Mouse (Mus musculus) heart, postnatal 36 days (tissue): ENCODE measurements around the gene Rassf10. TPM values are rescaled to one million over a fixed set of nuclear protein-coding genes. Genes with fewer than 3 reads are reported as not detected.
"Not testable (repeated sequence)": the region's sequence is repeated elsewhere in the genome, so short reads cannot be mapped to it uniquely, and the experiment has no call there.

ENCODE experiments used
- DNase-seq, 2 experiments: peaks; one replicate each; pipeline ENCODE4 v3.0.0; 2021 to 2022
- intact Hi-C: fragments of 180-260 bp; cut with DNase I; formaldehyde crosslinking; loops from one replicate; pipeline ENCODE4 v1.15.1; 2025
- total RNA-seq, 2 experiments: library from RNA; stranded (reverse); gene quantifications; 2 replicates each; pipeline ENCODE4 v1.2.3; 2021

Gene Rassf10
- total RNA-seq: 1 to 10 TPM; 1.2 to 1.9 TPM

DNA sequence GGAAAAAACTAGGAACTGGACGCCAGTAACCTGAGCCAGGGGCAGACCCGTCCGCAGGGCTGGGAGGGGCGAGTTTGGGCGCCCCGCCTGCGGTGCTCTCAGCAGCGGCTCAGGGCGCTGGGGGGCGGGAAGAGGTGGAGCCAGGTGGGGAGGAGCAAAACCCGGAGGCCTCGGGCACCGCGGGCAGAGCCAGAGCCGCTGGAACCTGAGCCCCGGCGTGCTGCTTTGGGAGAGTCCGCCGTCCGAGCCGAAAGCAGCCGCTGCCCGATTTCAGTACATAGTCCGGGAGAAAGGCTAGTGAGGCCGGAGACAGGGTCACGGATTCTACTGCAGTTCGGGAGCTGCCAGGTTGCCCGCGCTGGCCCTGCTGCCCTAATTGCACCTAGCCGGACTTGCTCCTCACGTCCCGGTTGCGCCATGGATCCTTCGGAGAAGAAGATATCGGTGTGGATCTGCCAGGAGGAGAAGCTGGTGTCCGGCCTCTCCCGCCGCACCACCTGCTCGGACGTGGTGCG lies at the start of gene Rassf10:
TSS of gene Rassf10 (plus strand) at position 186 of the 515 bp plus-strand sequence.
- DNase-seq: peak; percentile 79 to 81
- intact Hi-C loops: loop anchor here (10.0 kb wide), 1 partner anchor 181 kb away; no protein-coding TSS in a partner anchor

DNA sequence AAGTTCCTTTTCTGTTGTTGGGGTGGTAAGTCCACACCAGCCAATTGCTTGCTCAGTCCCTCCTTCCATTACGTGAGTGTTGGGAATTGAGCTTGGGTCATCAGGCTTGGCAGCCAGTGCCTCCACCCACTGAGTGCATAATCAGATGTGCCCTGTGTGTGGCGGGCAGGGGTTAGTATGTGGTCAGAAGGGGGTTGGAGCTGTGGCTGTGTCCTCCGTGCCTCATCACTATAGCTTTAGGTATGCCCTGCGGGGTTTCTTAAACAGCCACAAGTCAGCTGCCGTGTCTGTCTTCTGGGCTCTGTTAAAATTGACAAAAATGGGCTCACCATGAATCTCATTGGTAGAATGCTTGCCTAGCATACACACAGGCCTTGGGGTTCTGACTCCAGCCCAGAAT lies 46.9 kb upstream of the Rassf10 start:
- DNase-seq: no peak
- intact Hi-C loops: no loop called here

DNA sequence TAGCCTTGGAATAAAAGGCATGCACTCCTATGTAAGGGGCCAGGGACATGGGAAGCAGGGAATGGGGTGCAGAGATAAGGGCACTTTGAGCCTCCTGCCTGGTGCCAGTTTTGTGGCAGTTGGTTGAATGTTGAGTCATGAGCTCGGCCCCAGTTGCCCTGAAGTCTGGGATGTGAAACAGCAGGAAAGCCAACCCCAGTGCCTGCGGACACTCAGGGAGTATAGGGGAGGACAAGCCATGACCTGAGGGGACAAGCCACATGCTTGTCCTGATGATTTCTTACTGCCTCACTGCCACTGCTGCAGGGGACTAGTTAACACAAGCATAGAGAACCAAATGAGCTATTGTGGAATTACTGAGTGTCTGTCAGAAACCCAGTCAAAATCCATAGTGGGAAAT lies 46.3 kb upstream of the Rassf10 start:
- intact Hi-C loops: no loop called here
- DNase-seq: no peak

DNA sequence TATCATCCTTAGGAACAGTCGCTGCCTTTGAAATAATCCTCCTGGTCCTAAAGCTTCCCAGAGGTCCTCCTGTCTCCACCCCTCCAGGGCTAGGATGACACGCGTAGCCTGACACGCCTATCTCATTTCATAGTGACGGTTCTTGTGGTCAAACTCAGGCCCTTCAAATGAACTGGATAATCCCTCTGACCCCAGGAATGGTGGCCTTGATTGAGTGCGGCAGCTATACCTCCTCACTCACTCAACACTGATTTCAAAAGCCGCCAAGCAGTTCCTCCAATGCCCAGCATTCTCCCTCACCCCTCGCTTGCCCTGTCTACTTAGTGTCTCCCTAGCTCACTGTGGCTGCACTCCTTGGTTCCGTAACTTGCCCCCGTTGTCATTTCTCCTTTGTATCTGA lies 44.6 kb upstream of the Rassf10 start:
- DNase-seq: no peak
- intact Hi-C loops: no loop called here

DNA sequence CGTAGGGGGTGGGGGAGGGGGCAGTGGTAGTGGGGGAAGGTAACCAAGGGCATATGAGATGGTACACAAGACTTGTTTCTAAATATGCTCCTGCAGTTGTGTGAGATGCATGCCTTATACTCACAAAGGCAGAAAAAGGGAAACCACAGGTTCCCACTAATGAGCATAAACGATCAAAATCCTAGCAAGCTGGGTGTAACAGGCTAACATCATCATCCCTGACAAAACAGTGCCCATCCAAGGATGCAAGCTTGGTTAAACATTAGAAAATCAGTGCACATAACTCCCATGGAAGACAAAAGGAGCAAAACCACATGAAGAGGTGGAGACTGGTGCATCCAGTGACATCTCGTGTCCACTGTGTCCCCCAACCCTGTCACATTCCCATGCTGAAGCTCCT lies 40.8 kb upstream of the Rassf10 start:
- DNase-seq: no peak
- intact Hi-C loops: no loop called here

DNA sequence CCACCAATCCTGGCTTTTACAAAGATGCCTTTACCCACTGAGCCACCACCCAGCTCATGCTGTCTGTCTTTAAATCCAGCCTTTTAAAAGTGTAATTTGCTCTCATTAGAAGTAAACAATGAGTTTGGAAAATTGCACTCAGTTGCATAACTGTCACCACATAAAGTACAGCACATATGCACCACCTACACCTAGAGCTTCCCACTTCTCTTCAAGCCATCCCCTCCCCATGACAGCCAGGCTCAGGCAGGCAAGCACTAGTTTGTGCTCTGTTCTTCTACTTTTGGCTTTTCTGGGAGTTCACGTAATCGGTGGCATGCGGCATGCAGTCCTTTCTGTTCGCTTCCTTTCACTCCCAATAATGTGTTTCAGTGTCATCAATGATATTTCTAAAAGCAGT lies 38.2 kb upstream of the Rassf10 start:
- intact Hi-C loops: no loop called here
- DNase-seq: no peak

DNA sequence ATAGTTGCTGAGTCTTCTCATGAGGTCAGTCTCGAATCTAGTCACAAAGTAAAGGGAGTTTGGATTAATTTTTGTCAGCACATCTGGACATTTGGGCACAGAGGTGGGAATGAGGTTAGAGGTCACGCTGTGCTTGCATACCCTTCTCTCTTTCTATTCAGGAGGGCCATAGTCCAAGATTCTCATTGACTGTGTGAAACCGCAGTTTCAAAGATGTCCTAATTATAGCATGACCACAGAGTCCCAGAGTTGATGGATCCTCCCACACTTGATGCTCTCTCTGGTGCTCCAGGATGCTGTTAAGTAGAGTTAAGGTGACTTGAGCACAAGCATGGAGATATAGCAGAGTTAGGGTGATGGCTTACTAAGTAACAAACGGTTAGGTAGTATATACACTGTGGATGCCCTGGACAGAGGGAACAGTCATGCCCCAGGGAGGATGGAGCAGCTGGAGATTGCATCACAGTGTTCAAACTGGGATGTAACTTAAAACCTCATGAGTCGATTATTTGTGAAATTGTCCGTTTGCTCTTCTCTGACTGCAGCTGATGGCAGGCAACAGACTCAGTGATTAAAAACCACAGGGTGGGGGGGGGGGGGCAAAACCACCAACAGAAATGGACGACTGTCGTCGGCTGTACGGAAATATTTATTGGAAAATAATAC lies 36.0 kb upstream of the Rassf10 start:
- peak in 1 of 2 experiments; percentile 21 for DNase-seq
- intact Hi-C loops: loop anchor here (2.0 kb wide), 1 partner anchor 351 kb away; no protein-coding TSS in a partner anchor

DNA sequence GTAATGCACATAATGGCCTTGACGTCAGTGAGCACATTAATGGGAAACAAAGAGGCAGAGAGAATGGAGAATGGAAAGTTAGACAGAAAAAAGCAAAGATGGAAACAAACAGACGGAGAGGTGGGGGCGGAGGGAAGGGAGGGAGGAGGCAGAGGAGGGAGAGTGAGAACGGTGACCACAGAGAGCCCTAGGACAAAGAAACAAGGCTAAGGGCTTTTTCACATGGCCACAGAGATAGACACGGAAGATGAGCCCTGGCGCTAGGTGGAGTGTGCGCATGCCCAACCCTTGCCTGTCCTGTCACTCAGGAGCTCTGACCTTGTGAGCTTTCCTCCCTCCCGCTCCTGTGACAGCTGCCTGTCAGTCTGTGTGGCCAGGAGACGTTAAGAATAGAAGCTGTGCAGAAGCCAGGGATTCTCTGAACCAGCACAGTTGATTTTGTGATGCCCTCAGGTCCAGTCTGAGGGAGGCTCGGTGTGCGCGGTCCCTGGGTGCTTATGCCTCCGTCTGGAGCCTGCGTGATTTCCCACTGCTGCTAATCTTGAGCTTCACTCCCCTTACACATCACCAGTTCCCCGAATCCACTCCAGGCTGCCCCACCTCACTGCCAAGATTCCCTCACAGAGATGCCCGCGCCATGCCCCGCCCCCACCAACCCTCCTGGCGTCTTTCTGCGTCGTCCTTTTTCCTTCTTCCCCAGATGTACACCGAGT lies 35.3 kb upstream of the Rassf10 start:
- peak; percentile 16 to 31 for DNase-seq
- intact Hi-C loops: loop anchor here (2.0 kb wide), 1 partner anchor 350 kb away; no protein-coding TSS in a partner anchor

DNA sequence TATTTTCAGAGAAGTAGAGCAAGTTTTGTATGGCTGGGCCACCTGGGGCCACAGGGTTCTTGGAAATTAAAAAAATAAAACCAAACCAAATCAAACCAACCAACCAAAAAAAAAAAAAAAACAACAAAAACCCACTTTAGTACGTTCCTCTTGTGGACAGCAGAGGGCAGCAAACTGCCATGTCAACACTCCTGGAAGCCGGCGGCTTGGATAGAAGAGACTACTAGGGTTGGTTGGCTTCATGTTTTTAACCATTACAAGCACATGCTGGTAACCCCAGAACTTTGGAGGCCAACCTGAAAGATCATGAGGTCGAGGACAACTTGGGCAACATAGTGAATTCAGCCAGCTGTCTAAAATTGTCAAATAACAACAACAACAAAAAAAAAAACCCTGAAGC lies 33.9 kb upstream of the Rassf10 start:
- peak; percentile 47 to 57 for DNase-seq
- intact Hi-C loops: loop anchor here (1.0 to 2.0 kb wide), 2 partner anchors 212 to 349 kb away; no protein-coding TSS in a partner anchor

DNA sequence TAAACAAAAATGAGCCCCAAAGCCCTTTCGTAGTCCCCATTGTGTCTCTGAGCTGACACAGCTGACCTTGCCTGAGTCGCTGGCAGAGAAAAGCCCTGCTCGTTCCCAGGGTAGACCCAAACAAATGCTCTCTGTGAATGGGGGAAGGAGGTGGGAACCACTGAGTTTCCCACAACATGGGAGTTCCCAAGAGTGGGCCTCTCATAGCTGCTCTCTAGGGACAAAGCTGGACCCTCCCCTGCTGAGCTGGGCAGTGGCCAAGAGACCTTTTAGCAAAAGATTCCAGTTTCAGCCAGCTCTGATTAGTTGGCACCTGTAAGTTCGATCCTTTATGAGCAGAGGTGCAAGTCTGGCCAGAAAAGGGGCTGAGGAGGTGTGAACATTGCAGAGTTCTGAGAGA lies 31.0 kb upstream of the Rassf10 start:
- no peak for DNase-seq
- intact Hi-C loops: no loop called here

DNA sequence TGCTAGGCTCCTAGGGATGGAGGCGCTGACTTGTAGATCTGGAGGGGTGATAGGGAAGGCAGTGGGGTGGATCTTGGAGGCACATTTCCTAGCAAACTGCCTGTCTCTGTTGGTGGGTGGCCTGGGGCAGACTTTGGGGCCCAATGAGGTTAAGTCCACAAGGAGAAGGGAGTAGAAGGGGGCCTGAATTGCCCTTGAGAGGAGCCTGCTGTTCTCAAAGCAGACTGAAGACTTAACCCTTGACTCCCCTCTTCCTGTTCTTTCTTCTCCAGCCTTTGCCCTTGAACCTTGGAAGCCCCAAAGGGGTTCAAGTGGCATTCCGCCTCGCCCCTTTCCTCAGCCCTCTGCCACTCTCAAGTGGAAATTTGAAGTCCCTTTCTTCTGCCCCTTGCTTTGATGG lies 30.1 kb upstream of the Rassf10 start:
- intact Hi-C loops: no loop called here
- no peak for DNase-seq

DNA sequence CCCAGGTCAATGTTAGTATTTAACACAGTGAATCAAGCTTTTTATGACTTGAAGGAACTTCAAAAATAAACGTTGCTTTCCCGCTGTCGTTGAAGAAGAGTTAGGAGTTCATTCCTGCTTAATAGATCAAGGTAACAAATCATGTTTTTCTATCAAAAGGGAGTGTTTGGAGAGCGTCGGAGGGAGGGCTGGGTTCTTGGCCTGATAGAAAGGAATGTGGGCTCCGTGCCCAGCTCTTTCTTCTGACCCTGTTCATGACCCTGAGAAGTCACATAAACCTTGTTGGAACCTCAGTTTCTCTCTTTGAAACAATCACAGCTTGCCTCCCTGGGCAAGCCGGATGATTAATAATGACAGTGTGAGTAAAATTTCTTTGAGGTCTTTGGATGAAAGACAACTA lies 23.1 kb upstream of the Rassf10 start:
- intact Hi-C loops: no loop called here
- DNase-seq: no peak

DNA sequence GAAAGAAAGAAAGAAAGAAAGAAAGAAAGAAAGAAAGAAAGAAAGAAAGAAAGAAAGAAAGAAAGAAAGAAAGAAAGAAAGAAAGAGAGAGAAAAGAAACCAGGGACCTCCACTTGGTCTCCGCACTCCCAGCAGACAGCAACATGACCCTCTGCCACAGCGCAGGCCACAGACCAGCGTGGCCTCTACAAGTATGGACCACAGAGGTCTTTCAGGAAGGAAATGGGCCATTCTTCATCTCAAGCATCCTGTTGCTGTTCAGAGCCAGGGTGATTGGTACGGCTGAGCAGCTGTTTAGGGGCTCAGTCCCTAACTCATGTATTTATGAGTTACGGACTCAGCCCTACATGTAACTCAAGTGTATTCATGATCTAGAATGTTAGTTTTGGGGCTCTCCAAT lies 17.9 kb upstream of the Rassf10 start:
- intact Hi-C loops: not testable (repeated sequence)

DNA sequence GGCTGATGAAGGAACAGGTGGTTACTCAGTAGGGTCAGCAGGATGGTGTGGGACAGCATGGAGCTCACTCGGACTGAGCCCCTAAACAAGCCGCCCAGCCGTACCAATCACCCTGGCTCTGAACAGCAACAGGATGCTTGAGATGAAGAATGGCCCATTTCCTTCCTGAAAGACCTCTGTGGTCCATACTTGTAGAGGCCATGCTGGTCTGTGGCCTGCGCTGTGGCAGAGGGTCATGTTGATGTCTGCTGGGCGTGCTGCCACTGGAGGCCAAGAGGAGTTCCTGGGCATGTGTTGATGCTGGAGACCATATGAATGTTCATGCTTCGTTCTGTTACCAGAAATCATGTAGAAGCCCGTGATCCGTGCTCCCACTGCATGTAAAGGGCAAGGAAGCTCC lies 16.7 kb upstream of the Rassf10 start:
- DNase-seq: no peak
- intact Hi-C loops: no loop called here

More for the DNA sequence above, 17.9 kb upstream of the Rassf10 start:
- not testable (repeated sequence) for DNase-seq

DNA sequence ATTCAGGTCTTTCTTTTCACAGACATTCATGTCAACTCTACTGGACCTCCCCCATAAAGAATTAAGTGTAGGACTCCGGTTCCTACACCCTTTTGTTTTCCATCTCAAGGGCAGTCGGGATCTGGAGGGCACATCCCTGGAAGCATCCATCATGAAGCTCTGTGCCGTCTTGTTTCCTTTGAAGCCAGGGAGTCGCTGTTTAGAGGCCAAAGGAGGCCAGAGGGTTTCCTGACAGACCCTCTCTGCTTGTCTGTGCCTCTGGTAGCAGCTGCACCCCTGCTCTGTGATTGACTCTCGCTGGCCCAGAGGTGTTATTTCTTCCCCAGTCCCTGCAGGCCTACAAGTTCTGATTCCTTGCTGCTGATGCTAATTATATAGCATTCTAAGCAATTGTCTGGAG lies 14.8 kb upstream of the Rassf10 start:
- intact Hi-C loops: no loop called here
- DNase-seq: no peak

DNA sequence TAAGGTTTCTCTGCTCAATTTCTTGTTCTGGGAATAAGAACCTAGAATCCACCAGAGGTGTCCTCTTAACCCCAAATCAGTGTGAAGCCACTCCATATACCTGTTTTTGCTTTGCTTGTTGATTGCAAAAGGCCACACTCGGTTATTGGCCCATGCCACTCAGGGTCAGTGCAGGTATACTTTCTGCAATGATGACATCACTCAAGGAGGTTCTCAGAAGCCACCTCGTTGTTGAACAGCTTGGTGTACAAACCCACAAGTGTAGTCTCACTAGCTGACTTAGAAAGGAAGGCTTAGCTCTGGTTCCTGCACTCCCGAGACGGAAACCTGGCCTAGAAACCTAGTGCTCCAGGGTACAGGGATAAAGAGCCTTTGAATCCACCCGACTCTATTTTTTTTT lies 11.2 kb upstream of the Rassf10 start:
- intact Hi-C loops: no loop called here
- DNase-seq: no peak

DNA sequence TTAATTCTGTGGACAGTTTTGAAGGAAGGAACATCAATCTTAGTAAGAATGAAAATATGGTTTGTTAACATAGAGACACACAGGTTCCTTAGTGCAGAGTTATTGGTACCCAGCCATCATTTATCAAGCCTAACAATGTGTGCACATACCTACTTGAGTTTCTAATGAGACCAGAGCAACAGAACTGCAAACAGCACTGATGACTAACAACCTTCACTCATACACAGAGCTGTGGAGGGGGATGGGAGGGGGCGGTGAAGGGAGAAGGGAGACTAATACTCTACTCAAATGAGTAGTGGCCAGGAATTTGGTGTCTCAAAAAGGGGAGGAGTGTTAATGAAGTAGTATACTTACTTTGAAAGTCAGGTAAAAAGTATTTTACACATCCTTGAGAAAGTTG lies 10.7 kb upstream of the Rassf10 start:
- intact Hi-C loops: no loop called here

DNA sequence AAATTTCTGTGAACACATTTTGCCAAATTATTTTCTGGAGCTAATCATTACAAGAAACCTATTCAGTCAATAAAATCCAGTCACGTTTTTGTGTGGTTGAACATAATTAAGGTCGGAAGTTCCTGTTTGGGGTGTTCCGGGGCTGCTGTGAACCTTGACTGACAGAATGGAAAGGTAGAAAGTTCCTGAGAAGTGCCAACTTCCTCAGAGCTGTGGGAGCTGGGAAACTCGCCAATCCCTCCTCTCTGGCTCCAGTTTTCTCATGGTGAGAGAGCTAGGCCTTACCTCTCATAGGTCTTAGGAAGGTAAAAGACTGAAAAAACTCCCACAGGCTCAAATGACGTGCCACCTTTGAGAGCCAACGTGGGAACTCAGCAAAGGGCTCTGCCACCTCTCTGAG lies 7.1 kb upstream of the Rassf10 start:
- no peak for DNase-seq
- intact Hi-C loops: no loop called here

More for the DNA sequence above, 10.7 kb upstream of the Rassf10 start:
- DNase-seq: no peak

DNA sequence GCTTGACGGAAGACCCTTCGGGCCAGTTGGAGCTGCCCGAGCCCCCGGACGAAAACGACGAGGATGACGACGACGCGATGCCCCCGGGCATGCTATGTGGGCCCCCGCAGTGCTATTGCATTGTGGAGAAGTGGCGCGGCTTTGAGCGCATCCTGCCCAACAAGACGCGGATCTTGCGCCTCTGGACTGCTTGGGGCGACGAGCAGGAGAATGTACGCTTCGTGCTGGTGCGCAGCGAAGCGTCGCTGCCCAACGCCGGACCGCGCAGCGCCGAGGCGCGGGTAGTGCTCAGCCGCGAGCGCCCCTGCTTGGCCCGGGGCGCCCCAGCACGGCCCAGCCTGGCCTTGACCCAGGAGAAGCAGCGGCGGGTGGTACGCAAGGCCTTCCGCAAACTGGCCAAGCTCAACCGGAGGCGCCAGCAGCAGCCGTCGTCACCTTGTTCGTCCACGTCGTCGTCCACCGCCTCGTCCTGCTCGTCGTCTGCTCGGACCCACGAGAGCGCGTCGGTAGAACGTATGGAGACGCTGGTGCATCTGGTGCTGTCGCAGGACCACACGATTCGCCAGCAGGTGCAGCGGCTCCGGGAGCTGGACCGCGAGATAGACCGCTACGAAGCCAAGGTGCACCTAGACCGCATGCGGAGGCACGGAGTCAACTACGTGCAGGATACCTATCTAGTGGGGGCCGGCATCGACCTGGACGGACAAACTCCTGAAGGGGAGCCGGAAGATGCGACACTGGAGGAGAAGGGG lies 765 bp downstream of the Rassf10 start:
- intact Hi-C loops: loop anchor here (10.0 kb wide), 1 partner anchor 180 kb away; no protein-coding TSS in a partner anchor
- DNase-seq: peak; percentile 37 to 41

DNA sequence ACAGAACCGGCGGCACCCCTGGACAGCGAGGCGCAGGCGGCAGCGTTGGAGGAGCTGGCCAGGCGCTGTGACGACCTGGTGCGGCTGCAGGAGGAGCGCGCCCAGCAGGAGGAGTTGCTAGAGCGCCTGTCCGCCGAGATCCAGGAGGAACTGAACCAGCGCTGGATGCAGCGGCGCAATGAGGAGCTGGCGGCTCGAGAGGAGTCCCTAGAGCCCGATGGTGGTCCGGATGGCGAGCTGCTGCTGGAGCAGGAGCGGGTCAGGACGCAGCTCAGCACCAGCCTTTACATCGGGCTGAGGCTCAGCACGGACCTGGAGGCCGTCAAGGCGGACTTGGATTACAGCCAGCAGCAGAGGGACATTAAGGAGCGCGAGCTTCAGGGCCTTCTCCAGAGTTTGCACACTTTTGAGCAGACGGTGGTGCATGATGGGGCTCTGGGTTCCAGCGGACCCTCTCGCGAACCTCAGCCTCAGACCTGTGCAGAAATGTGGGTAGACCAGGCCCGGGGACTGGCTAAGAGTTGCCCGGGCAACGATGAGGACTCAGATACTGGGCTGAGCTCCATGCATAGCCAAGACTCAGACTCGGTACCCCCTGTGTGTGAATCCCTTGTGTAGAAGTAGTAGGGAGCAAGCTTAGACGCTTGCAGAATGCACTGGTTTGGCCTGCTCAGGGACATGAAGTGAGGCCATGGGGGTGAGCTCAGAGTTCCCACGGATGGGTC lies 1.5 kb downstream of the Rassf10 start:
- intact Hi-C loops: loop anchor here (10.0 kb wide), 1 partner anchor 180 kb away; no protein-coding TSS in a partner anchor
- peak; percentile 6 to 31 for DNase-seq
